Mouse (Mus musculus): Measurements from ENCODE around the gene Ppp1r1b.

The Ppp1r1b gene

DNA sequence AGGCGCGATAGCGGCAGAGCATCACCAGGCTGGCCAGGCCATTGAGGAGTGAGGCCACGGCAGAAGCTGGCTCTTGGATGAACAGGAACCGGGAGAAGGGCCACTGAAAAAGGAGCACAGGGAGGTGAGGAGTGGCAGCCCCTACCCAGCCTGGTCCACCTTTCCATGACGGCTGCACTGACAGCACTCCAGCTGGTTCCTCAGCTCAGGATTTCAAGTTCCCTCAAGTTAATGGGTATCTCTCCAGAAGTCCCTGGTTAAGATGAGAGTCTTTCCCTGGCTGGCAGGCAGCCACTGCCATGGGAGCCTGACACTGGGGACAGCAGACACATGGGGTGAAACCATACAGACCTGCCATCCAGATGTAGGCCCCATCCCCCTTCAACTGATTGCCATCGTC, 49.7 kb downstream of the Ppp1r1b start:
- no peak for DNase-seq

DNA sequence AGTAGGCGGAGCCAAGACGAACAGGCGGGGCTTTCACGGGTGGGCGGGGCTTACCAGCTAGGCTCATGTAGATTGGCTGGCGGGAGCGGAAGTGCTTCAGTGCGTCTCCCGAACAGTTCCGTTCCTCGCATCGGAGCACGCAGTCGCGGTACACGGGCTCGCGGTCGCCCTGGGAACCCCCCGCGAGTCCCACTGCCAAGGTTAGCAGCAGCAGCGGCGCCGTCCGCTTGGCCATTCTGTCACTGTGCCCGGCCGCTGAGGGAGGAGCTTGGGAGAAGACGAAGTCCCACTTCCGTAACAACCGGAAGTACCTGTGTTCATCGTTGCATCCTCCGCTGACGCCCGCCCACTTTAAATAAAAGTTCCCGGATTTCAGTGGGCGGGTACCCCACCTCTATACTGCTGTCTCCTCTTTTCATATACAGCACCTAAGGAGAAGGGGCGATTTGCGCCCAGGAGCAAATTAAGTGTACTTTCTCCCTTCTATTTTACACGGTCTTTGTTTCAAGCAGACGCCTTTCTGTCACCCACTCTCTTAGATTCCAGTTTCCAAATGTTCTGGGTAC, 52.0 kb downstream of the Ppp1r1b start, which contains the start of gene Pgap3:
Pgap3 (minus strand) TSS at position 330 of the 566 bp plus-strand sequence.
- peak; percentile 89 to 91 for DNase-seq

DNA sequence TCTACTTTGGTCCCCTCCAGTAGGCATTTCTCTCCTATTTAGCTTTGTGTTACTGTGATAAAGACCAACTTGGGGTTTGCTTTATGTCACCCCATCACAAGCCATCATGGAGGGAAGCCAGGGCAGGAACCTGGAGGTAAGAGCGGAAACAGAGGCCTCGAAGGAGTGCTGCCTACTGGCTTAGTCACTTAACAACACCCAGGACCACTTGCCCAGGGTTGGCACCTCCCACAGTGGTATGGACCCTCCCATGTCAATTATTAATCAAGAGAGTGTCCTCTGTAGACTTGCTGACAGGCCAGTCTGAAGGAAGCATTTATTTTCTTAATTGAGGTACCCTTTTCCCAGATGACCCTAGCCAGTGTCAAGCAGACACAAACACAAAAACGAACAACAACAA, 52.6 kb downstream of the Ppp1r1b start:
- DNase-seq, result peak; percentile 79 to 85

DNA sequence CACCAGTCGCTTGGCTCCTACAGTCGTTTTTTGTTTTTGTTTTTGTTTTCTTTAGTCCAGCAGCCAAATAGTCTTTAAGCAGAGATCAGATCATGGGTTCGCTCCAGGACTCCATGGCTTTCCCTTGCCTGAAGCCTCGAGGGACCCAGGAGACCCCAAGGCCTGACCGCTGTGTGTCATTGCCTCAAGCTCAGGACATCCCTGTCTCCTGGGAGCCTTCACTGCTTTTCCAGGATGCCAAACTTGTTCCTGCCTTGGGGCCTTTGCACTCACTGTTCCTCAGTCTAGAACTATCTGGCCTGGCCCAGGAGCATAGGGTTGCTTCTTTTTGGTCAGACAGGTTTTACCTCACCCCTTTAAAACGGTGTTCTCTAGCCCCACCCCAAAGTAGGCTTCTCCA, 58.4 kb downstream of the Ppp1r1b start:
- no peak for DNase-seq

Measured in kidney, adult 8-10 months (tissue).